13 mouse cellular contexts compared by ENCODE assay signal in the genomic region with DNA sequence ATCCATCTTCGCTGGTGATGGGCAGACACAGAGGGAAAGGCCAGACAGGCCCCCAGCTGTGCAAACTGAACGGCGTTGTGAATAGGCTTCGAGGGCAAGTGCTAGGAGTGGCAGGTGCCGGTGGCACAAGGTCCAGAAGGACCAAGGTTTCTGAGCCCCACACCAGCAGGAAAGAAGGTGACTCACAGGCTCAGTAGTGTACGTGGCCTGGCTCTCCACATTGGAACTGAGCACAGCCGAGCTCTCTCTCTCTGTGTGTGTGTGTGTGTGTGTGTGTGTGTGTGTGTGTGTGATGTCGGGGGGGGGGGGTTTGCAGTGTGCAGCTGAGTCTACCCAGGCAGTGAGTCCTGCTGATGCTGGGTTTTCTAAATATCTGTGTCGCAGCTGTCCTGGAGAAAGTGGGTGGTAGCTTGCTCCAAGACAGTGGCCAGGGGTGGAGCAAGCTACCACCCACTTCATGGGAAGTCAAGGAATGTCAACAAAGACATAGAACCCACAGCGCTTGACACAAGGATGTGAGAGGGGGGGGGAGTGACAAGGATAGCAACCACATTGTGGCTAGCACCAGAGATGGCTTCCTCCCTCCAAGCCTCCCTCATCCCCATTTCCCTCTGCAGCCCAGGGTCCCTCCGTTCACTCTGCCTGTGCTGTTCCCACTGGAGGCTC. TPM values are rescaled to one million over a fixed set of nuclear protein-coding genes. Genes with fewer than 3 reads are reported as not detected.
DNase-seq lines count a peak whose midpoint lies in the region; ATAC-seq and TF ChIP-seq lines count a peak whose summit lies in the region.
"Had no signal": no experiment of that assay in that cellular context is flagged by ENCODE, and none has a peak within 500 bp of the region (broad histone marks: within the 10 kb centered on the region; RNA-seq: fewer than 3 reads in every experiment).

No protein-coding gene starts in this region.

- no peak overlapping the region for H3K4me3 ChIP-seq in hindbrain, embryonic 10.5 days
- H3K4me3 ChIP-seq in hindbrain, embryonic 12.5 days = no peak overlapping the region
- H3K4me3 ChIP-seq in neural tube, embryonic 13.5 days = no peak overlapping the region
- no peak overlapping the region for H3K4me3 ChIP-seq in intestine, embryonic 16.5 days (ENCODE audit: low read length)
- no peak overlapping the region for H3K4me3 ChIP-seq in thymus, adult 2 months (ENCODE audit: control insufficient read depth, insufficient read depth, low read length)
- H3K4me3 ChIP-seq: forebrain, embryonic 12.5 days; liver, embryonic 13.5 days; stomach, embryonic 15.5 days had no signal

- H3K4me1 ChIP-seq in hindbrain, embryonic 10.5 days (replicated peaks) = peaks cover 49% of the 10 kb centered on the region
- H3K4me1 ChIP-seq in hindbrain, embryonic 12.5 days = peaks cover 31% of the 10 kb centered on the region
- H3K4me1 ChIP-seq in neural tube, embryonic 13.5 days (replicated peaks) = peaks cover 26% of the 10 kb centered on the region
- peaks cover 2% of the 10 kb centered on the region; the same call in 1 of the 2 replicates for H3K4me1 ChIP-seq in intestine, embryonic 16.5 days (ENCODE audit: control insufficient read depth, insufficient read depth, low read length)
- peaks cover 6% of the 10 kb centered on the region; the same call in 1 of the 2 replicates for H3K4me1 ChIP-seq in thymus, adult 2 months (replicated peaks; ENCODE audit: control insufficient read depth, insufficient read depth, low read length)
- H3K4me1 ChIP-seq: liver, embryonic 13.5 days had no signal

- no peak for DNase-seq in hindbrain, embryonic 10.5 days (ENCODE audit: low spot score)
- DNase-seq in neural tube, embryonic 10.5 days (ENCODE audit: extremely low spot score, low spot score) = no peak
- DNase-seq in thymus, adult 2 months = no peak
- no peak for DNase-seq in urinary bladder, postnatal 4 days (ENCODE audit: low spot score in 2 of 2)
- DNase-seq: adrenal gland, postnatal 25 days; liver, embryonic 13.5 days had no signal

- no peak for ATAC-seq in hindbrain, embryonic 12.5 days (ENCODE audit: low FRiP score)
- peak; percentile 13 for ATAC-seq in neural tube, embryonic 13.5 days (ENCODE audit: low read depth)
- peak; percentile 26; the same call in 1 of the 2 replicates for ATAC-seq in intestine, embryonic 16.5 days
- ATAC-seq: Patski had no signal

- 72% methylated on average over 11 of the region's 11 CpGs for WGBS in hindbrain, embryonic 10.5 days
- WGBS in hindbrain, embryonic 12.5 days = 60% methylated on average over 11 of the region's 11 CpGs
- 66% methylated on average over 10 of the region's 11 CpGs for WGBS in neural tube, embryonic 13.5 days
- 68% methylated on average over 10 of the region's 11 CpGs for WGBS in intestine, embryonic 16.5 days
- 82% methylated on average over 11 of the region's 11 CpGs for WGBS in thymus, adult 2 months

- no peak overlapping the region for H3K4me2 ChIP-seq in hindbrain, embryonic 12.5 days (replicated peaks)
- no peak overlapping the region for H3K4me2 ChIP-seq in neural tube, embryonic 13.5 days
- H3K4me2 ChIP-seq in intestine, embryonic 16.5 days (ENCODE audit: low read depth, low read length) = no peak overlapping the region
- H3K4me2 ChIP-seq: forebrain, embryonic 12.5 days; liver, embryonic 13.5 days; stomach, embryonic 15.5 days had no signal

- H3K36me3 ChIP-seq in hindbrain, embryonic 10.5 days = peaks cover 69% of the 10 kb centered on the region
- peaks cover 16% of the 10 kb centered on the region for H3K36me3 ChIP-seq in hindbrain, embryonic 12.5 days
- peaks cover 11% of the 10 kb centered on the region for H3K36me3 ChIP-seq in neural tube, embryonic 13.5 days
- peaks cover 3% of the 10 kb centered on the region; the same call in 1 of the 2 replicates for H3K36me3 ChIP-seq in intestine, embryonic 16.5 days (ENCODE audit: control insufficient read depth, insufficient read depth, low read length)
- no peaks in the 10 kb centered on the region for H3K36me3 ChIP-seq in thymus, adult 2 months (ENCODE audit: control insufficient read depth, insufficient read depth, low read length)

- no peaks in the 10 kb centered on the region for H3K9me3 ChIP-seq in hindbrain, embryonic 10.5 days
- H3K9me3 ChIP-seq in hindbrain, embryonic 12.5 days (replicated peaks) = no peaks in the 10 kb centered on the region
- H3K9me3 ChIP-seq in neural tube, embryonic 13.5 days = 0 out of 2 replicates have a peak, but pooled peaks cover 2% of the 10 kb centered on the region
- H3K9me3 ChIP-seq in intestine, embryonic 16.5 days (ENCODE audit: control insufficient read depth, low read length) = peaks cover 3% of the 10 kb centered on the region; the same call in 1 of the 2 replicates
- H3K9me3 ChIP-seq: forebrain, embryonic 12.5 days; liver, embryonic 13.5 days; stomach, embryonic 15.5 days had no signal

- peak overlapping the region; percentile 59 for H3K27ac ChIP-seq in hindbrain, embryonic 10.5 days
- H3K27ac ChIP-seq in hindbrain, embryonic 12.5 days = no peak overlapping the region
- H3K27ac ChIP-seq in neural tube, embryonic 13.5 days (replicated peaks) = 0 out of 2 replicates have a peak overlapping the region, but pooled peaks have one; percentile 23
- H3K27ac ChIP-seq in intestine, embryonic 16.5 days (ENCODE audit: low read length) = no peak overlapping the region
- no peak overlapping the region for H3K27ac ChIP-seq in thymus, adult 2 months (ENCODE audit: control insufficient read depth, insufficient read depth, low read length)
- H3K27ac ChIP-seq: forebrain, embryonic 12.5 days; liver, embryonic 13.5 days; stomach, embryonic 15.5 days had no signal

- no peak for TF ChIP-seq POLR2A in thymus, adult 2 months (IDR thresholded peaks at IDR 0.05; ENCODE audit: control insufficient read depth, extremely low read depth, insufficient read depth, low read length, poor library complexity)

- no peaks in the 10 kb centered on the region for H3K27me3 ChIP-seq in hindbrain, embryonic 10.5 days (ENCODE audit: insufficient read depth, poor library complexity, severe bottlenecking)
- H3K27me3 ChIP-seq in hindbrain, embryonic 12.5 days = no peaks in the 10 kb centered on the region
- H3K27me3 ChIP-seq in neural tube, embryonic 13.5 days = no peaks in the 10 kb centered on the region
- no peaks in the 10 kb centered on the region for H3K27me3 ChIP-seq in intestine, embryonic 16.5 days (replicated peaks; ENCODE audit: control insufficient read depth, insufficient read depth, low read length)
- no peaks in the 10 kb centered on the region for H3K27me3 ChIP-seq in thymus, adult 2 months (ENCODE audit: control insufficient read depth, insufficient read depth, low read length)
- H3K27me3 ChIP-seq: CH12.LX; forebrain, embryonic 12.5 days; liver, embryonic 13.5 days; Patski; stomach, embryonic 15.5 days had no signal

- no peak overlapping the region for H3K9ac ChIP-seq in hindbrain, embryonic 12.5 days
- H3K9ac ChIP-seq in neural tube, embryonic 13.5 days = no peak overlapping the region
- no peak overlapping the region for H3K9ac ChIP-seq in intestine, embryonic 16.5 days (ENCODE audit: low read depth, low read length)
- H3K9ac ChIP-seq: forebrain, embryonic 12.5 days; liver, embryonic 13.5 days; stomach, embryonic 15.5 days had no signal

- TF ChIP-seq CTCF in thymus, adult 2 months (IDR thresholded peaks at IDR 0.05; ENCODE audit: borderline replicate concordance, control insufficient read depth, extremely low read depth, insufficient read depth, low read length, poor library complexity) = no peak

RNA-seq across cellular contexts. Expression of gene Synm, which starts 43.2 kb away (rescaled TPM):
- 2.0 and 2.5 TPM in 2 replicates for polyA plus RNA-seq in hindbrain, embryonic 10.5 days (2016; fragmentation: Nextera tagmentation; extraction: Ambion mirVana)
- 5.9 and 6.8 TPM in 2 replicates for polyA plus RNA-seq in hindbrain, embryonic 12.5 days (2016; fragmentation: Nextera tagmentation; extraction: Ambion mirVana)
- polyA plus RNA-seq in neural tube, embryonic 13.5 days (2015; fragmentation: Nextera tagmentation; extraction: Ambion mirVana) = 14.5 TPM in 2 replicates
- polyA plus RNA-seq in intestine, embryonic 16.5 days (2015; fragmentation: Nextera tagmentation; extraction: Ambion mirVana) = 4.5 and 6.0 TPM in 2 replicates
- 7.2 and 8.5 TPM in 2 replicates for polyA plus RNA-seq in thymus, adult 2 months (2012; rRNA removed)

Comparison
In these comparisons a context has a peak if more than half of its experiments do, and no peak if none do; other contexts are left out.
1. H3K27ac ChIP-seq: peak in hindbrain, embryonic 10.5 days (single experiment) and neural tube, embryonic 13.5 days (single experiment); none in hindbrain, embryonic 12.5 days (single experiment), intestine, embryonic 16.5 days (single experiment) and thymus, adult 2 months (single experiment).